In the genomic region with DNA sequence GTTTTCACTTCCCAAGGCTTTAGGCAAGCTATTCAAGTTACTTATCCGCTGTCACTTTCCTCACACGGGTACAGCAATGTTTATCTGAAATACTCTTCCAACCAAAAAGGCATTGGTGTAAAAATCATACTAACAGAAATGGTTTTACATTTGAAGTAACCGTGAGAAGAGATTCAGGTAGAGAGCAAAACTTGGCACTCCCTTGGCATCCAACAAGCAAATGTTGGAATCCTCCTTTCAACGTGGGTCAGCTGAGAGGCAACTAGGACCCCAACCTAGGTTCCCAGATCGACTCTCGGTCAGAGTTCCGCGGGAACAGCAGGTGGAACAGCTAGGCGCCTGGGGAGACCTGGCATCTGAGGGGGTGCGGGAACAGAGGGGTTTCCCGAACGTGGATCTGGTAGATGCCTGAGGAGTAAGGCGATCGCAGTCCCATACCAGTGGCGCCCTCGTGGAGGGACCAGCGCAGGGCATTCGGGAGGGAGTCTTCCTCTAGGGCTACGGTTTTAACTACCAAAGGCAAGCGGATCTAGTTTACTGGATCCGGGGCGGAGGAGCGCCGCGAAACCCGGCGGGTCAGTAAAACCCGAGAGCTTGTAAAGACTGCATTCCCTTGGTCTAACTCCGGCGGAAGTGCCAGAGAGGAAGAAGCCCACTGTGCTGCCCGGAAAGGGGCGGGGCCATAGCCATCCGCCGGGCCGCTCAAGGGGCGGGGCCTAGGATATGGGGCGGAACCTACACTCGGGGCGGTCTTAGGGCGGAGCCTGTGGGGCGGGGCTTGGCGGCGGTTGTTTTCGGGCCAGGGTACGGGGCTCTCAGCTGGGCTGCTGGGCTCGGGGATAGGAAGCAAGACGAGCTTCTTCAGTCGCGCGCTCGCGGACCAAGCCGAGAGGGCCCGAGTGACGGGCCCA, we compare ENCODE assay signal across 8 mouse cellular contexts. TPM values are rescaled to one million over a fixed set of nuclear protein-coding genes. Genes with fewer than 3 reads are reported as not detected.
DNase-seq lines count a peak whose midpoint lies in the region; ATAC-seq and TF ChIP-seq lines count a peak whose summit lies in the region.

A gene (plus strand): TSS at position 781 of the 911 bp plus-strand sequence.

- H3K36me3 ChIP-seq in heart, embryonic 13.5 days: no peaks in the 10 kb centered on the region
- H3K36me3 ChIP-seq in liver, embryonic 11.5 days (ENCODE audit: control insufficient read depth, insufficient read depth, low read length): no peaks in the 10 kb centered on the region
- no peaks in the 10 kb centered on the region for H3K36me3 ChIP-seq in myocyte (ENCODE audit: control insufficient read depth, insufficient read depth)

- H3K4me2 ChIP-seq in heart, embryonic 13.5 days: peak within 1 kb of the TSS; percentile 95
- peak within 1 kb of the TSS; percentile 92 for H3K4me2 ChIP-seq in liver, embryonic 11.5 days
- H3K4me2 ChIP-seq in myocyte (ENCODE audit: low read depth): peak within 1 kb of the TSS; percentile 99

- H3K9me3 ChIP-seq in heart, embryonic 13.5 days: no peaks in the 10 kb centered on the region
- no peaks in the 10 kb centered on the region for H3K9me3 ChIP-seq in liver, embryonic 11.5 days (ENCODE audit: control insufficient read depth, low read length)

- H3K27ac ChIP-seq in heart, embryonic 13.5 days (replicated peaks): peak within 1 kb of the TSS; percentile 97
- H3K27ac ChIP-seq in liver, embryonic 11.5 days (ENCODE audit: low read depth, low read length): peak within 1 kb of the TSS; percentile 98

- H3K79me2 ChIP-seq in myocyte (ENCODE audit: control insufficient read depth, insufficient read depth): no peaks in the 10 kb centered on the region

- WGBS in heart, embryonic 13.5 days: under 1% methylated on average over 55 of the region's 55 CpGs
- under 1% methylated on average over 55 of the region's 55 CpGs for WGBS in liver, embryonic 11.5 days

- no peaks in the 10 kb centered on the region for H3K27me3 ChIP-seq in heart, embryonic 13.5 days (replicated peaks)
- H3K27me3 ChIP-seq in liver, embryonic 11.5 days (replicated peaks; ENCODE audit: control insufficient read depth, insufficient read depth, low read length): no peaks in the 10 kb centered on the region
- H3K27me3 ChIP-seq in myocyte (ENCODE audit: control insufficient read depth, insufficient read depth, insufficient read length): no peaks in the 10 kb centered on the region

- peaks cover 33% of the 10 kb centered on the region for H3K4me1 ChIP-seq in heart, embryonic 13.5 days
- peaks cover 17% of the 10 kb centered on the region for H3K4me1 ChIP-seq in liver, embryonic 11.5 days (replicated peaks; ENCODE audit: control insufficient read depth, insufficient read depth, low read length)

- peak; percentile 99 for ATAC-seq in heart, embryonic 13.5 days (ENCODE audit: extremely low read depth, insufficient number of reproducible peaks, low FRiP score, low TSS enrichment)
- ATAC-seq in liver, embryonic 11.5 days (replicated peaks; ENCODE audit: low FRiP score): peak; percentile 93

- DNase-seq in CD8-positive naive resting alpha-beta T cell, adult 2 months (ENCODE audit: low read depth in 2 of 2, low spot score in 2 of 2): peak; percentile 97 to 99
- peak; percentile 86 for DNase-seq in c-Kit-negative CD71-positive TER-119-positive erythroid progenitor cells, embryonic 14.5 days (ENCODE audit: low read depth, low spot score)
- DNase-seq in fibroblast of lung, adult 2 months (ENCODE audit: low read depth): peak; percentile 55
- peak; percentile 99 for DNase-seq in kidney, postnatal 10 days
- peak; percentile 98 for DNase-seq in liver, embryonic 11.5 days (ENCODE audit: low spot score)
- DNase-seq in spleen, postnatal 4 days (ENCODE audit: low spot score in 2 of 2): peak; percentile 99 to 100

- peak within 1 kb of the TSS; percentile 89 for H3K4me3 ChIP-seq in heart, embryonic 13.5 days
- H3K4me3 ChIP-seq in liver, embryonic 11.5 days (ENCODE audit: low read depth, low read length): peak within 1 kb of the TSS; percentile 80
- H3K4me3 ChIP-seq in myocyte: peak within 1 kb of the TSS; percentile 69

- H3K9ac ChIP-seq in heart, embryonic 13.5 days: peak within 1 kb of the TSS; percentile 91
- peak within 1 kb of the TSS; percentile 95 for H3K9ac ChIP-seq in liver, embryonic 11.5 days (ENCODE audit: low read depth, low read length)

- peak within 1 kb of the TSS; percentile 60 for H3ac ChIP-seq in myocyte (ENCODE audit: control insufficient read depth, insufficient read length)

- peak; percentile 53 for TF ChIP-seq POLR2A in myocyte (IDR thresholded peaks at IDR 0.05; ENCODE audit: insufficient read length, low read depth)

TF ChIP-seq in myocyte, 11 proteins besides CTCF, POLR2A, EP300 and RAD21:
- TF ChIP-seq POLR2AphosphoS2 (IDR thresholded peaks at IDR 0.05; ENCODE audit: insufficient read length, low read depth) (peak; percentile 44), MYOD1 (IDR thresholded peaks at IDR 0.05; ENCODE audit: control insufficient read depth in 1 of 3, insufficient read length in 2 of 3, low read depth in 2 of 3) (no peak)

RNA-seq across cellular contexts. Expression of the gene that starts here (rescaled TPM):
- 9.4 and 10.4 TPM in 2 replicates for polyA plus RNA-seq in heart, embryonic 13.5 days (2015; fragmentation: Nextera tagmentation; extraction: Ambion mirVana)
- polyA plus RNA-seq in liver, embryonic 11.5 days (2014; fragmentation: Nextera tagmentation; extraction: Ambion mirVana): 27.5 and 30.3 TPM in 2 replicates
- polyA plus RNA-seq in myocyte (2012; fragmentation: generic; extraction: Trizol): 5.4 TPM

Comparison
In these comparisons a context has a peak if more than half of its experiments do, and no peak if none do; other contexts are left out.
1. Peak in every context shown above with its lines: DNase-seq, ATAC-seq, H3K4me3 ChIP-seq and H3K27ac ChIP-seq.